Mouse (Mus musculus) heart, adult 2 months (tissue): Measurements from ENCODE around the gene Ephb3. TPM values are rescaled to one million over a fixed set of nuclear protein-coding genes. Genes with fewer than 3 reads are reported as not detected.

ENCODE experiments used
- DNase-seq, 2 experiments: peaks; one replicate each; pipeline ENCODE4 v3.0.0; 2021
- H3K27ac ChIP-seq: fragments of 200-600 bp; 2 replicates; pipeline ENCODE4 v1.8.1; 2022
- H3K27me3 ChIP-seq: fragments of 200-500 bp; 2 replicates; pipeline ENCODE4 v1.6.1; 2012; ENCODE audit warnings: mild to moderate bottlenecking, low read length, inconsistent platforms, mixed read lengths; ENCODE audit not compliant: control insufficient read depth, insufficient read depth
- H3K36me3 ChIP-seq: fragments of 200-500 bp; 2 replicates; pipeline ENCODE4 v1.6.1; 2012; ENCODE audit warnings: low read length, inconsistent platforms; ENCODE audit not compliant: control insufficient read depth, insufficient read depth
- H3K4me1 ChIP-seq: fragments of 200-500 bp; 2 replicates; pipeline ENCODE4 v1.6.1; 2011; ENCODE audit warnings: low read length; ENCODE audit not compliant: control insufficient read depth, insufficient read depth
- H3K4me3 ChIP-seq: fragments of 200-600 bp; 2 replicates; pipeline ENCODE4 v1.8.1; 2022
- H3K79me2 ChIP-seq: fragments of 200-500 bp; replicated peaks from 2 replicates; pipeline ENCODE4 v1.6.1; 2012; ENCODE audit warnings: mild to moderate bottlenecking, inconsistent platforms, low read length, moderate library complexity, mixed read lengths; ENCODE audit not compliant: control insufficient read depth, insufficient read depth
- H3K9ac ChIP-seq: fragments of 200-500 bp; 2 replicates; pipeline ENCODE4 v1.6.1; 2012; ENCODE audit warnings: low read depth, mild to moderate bottlenecking, control low read depth, inconsistent platforms, low read length, mixed read lengths
- CTCF ChIP-seq: fragments of 200-600 bp; IDR thresholded peaks from 2 replicates; pipeline ENCODE4 v1.8.1; 2022; ENCODE audit warnings: antibody characterized with exemption, mild to moderate bottlenecking, moderate library complexity
- EP300 ChIP-seq: fragments of 200-500 bp; IDR thresholded peaks from 2 replicates; pipeline ENCODE4 v1.6.1; 2011; ENCODE audit warnings: low read depth, low read length, control low read depth; ENCODE audit not compliant: insufficient read depth
- POLR2A ChIP-seq: fragments of 200-500 bp; IDR thresholded peaks from 2 replicates; pipeline ENCODE4 v1.6.1; 2011; ENCODE audit warnings: mild to moderate bottlenecking, low read depth, low read length, control low read depth; ENCODE audit not compliant: insufficient read depth
- WGBS: fragments of 180-500 bp; shearing (Covaris S2); methylation state at CpG from one replicate; pipeline ENCODE4 v1.1.7; 2018; 5-methylcytosine and 5-hydroxymethylcytosine counted together
- intact Hi-C: fragments of 180-260 bp; cut with DNase I; formaldehyde crosslinking; loops from one replicate; pipeline ENCODE4 v1.15.1; 2025
- microRNA-seq, 2 experiments: library from miRNA; unstranded; fragments of <30 nt; microRNA quantifications; one replicate each; pipeline ENCODE4 v1.2.0; 2021
- polyA plus RNA-seq: library from polyadenylated mRNA; depleted of rRNA; stranded (reverse); fragments of >200 nt; gene quantifications from 2 replicates; pipeline ENCODE4 v1.2.3, GENCODE M21; 2012; rRNA removed
- total RNA-seq, 2 experiments: library from RNA; stranded (reverse); gene quantifications; 2 replicates each; pipeline ENCODE4 v1.2.3; 2021

The Ephb3 gene
- total and polyA plus RNA-seq, 3 experiments, result 6.3 to 9.9 (median 7.0) TPM

- Histone ChIP-seq H3K79me2 (no peaks in the 10 kb centered on the region), H3K27me3 (no peaks in the 10 kb centered on the region), H3K4me3 (no peak overlapping the region), H3K4me1 (no peaks in the 10 kb centered on the region), H3K27ac (no peak overlapping the region), H3K9ac (no peak overlapping the region), H3K36me3 (no peaks in the 10 kb centered on the region)
- TF ChIP-seq CTCF (no peak), POLR2A (no peak), EP300 (no peak)
- intact Hi-C loops, result no loop called here
- WGBS, result 69% methylated on average over 8 of the region's 8 CpGs
- DNase-seq, result no peak
Measured at GRCm38 (mm10) chr16:21269775-21270174, 65.2 kb downstream of the Ephb3 start.

DNA sequence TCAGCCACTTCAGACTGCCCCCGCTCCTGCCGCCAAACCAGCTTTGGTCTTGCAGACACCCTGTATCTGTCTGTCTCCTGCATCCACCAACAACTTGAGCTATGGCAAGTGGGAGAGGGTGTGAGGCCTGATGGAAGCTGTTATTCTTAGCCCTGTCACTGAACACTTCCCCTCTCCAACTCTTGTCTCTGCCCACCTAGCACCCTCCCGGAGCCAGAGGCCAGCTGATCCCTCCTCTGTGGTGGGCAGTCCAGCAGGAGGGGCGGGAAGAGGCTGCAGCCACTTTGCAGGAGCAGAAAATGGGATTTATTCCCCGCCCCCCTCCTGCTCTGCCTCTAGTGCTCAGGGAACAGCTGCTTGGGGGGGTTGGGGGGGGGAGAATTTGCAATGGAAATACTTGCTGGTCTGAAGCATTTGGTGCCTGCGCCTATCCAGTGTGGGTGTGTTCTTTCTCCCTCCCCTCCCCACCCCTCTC, 67.3 kb downstream of the Ephb3 start:
- Histone ChIP-seq H3K4me1 (no peaks in the 10 kb centered on the region), H3K36me3 (no peaks in the 10 kb centered on the region), H3K27ac (no peak overlapping the region), H3K79me2 (no peaks in the 10 kb centered on the region), H3K4me3 (no peak overlapping the region), H3K9ac (no peak overlapping the region), H3K27me3 (no peaks in the 10 kb centered on the region)
- intact Hi-C loops, result no loop called here
- TF ChIP-seq POLR2A, result no peak
- no peak for TF ChIP-seq CTCF
- no peak for TF ChIP-seq EP300
- no peak for DNase-seq
- WGBS, result 55% methylated on average over 6 of the region's 6 CpGs

- no peaks in the 10 kb centered on the region for H3K36me3 ChIP-seq
- no peaks in the 10 kb centered on the region for H3K79me2 ChIP-seq
- H3K4me1 ChIP-seq, result no peaks in the 10 kb centered on the region
- TF ChIP-seq EP300 (no peak), POLR2A (no peak), CTCF (no peak)
- WGBS, result 58% methylated on average over 4 of the region's 4 CpGs
- H3K4me3 ChIP-seq, result no peak overlapping the region
- H3K27ac ChIP-seq, result no peak overlapping the region
- no peak overlapping the region for H3K9ac ChIP-seq
- no peaks in the 10 kb centered on the region for H3K27me3 ChIP-seq
- intact Hi-C loops, result no loop called here
- DNase-seq, result no peak
Measured at GRCm38 (mm10) chr16:21272748-21273147, 68.2 kb downstream of the Ephb3 start.

Small RNA genes within 50 kb of the gene (microRNA-seq; reads per million reads assigned to microRNA genes)
- gene Mir7680, result 0 reads per million in 2 experiments

Other genes with a start within 250 kb of the Ephb3 start
- not detected for gene Teddm3, start 50.8 kb upstream of the Ephb3 start, total RNA-seq
- not detected in 2 replicates for gene Teddm3, start 50.8 kb upstream of the Ephb3 start, polyA plus RNA-seq
- gene Vps8, start 218.4 kb downstream of the Ephb3 start, total RNA-seq, result 10 to 100 TPM; 24.1 to 25.5 TPM
- 14.0 and 20.9 TPM in 2 replicates for gene Vps8, start 218.4 kb downstream of the Ephb3 start, polyA plus RNA-seq